Mouse (Mus musculus) C2C12 (cell line): Measurements from ENCODE around the gene Thoc5. TPM values are rescaled to one million over a fixed set of nuclear protein-coding genes. Genes with fewer than 3 reads are reported as not detected.

Experiments
- H3K27me3 ChIP-seq: one replicate; pipeline ENCODE4 v1.6.1; 2011; ENCODE audit not compliant: control insufficient read depth, insufficient read depth, insufficient read length
- H3K36me3 ChIP-seq: one replicate; pipeline ENCODE4 v1.6.1; 2011; ENCODE audit not compliant: control insufficient read depth, insufficient read depth
- H3K4me3 ChIP-seq: one replicate; pipeline ENCODE4 v1.5.1; 2011; ENCODE audit warnings: mild to moderate bottlenecking, control low read depth; ENCODE audit not compliant: poor library complexity, insufficient read depth, severe bottlenecking
- H3K79me2 ChIP-seq: one replicate; pipeline ENCODE4 v1.6.1; 2011; ENCODE audit not compliant: control insufficient read depth, insufficient read depth
- H3K79me3 ChIP-seq: one replicate; pipeline ENCODE4 v1.6.1; 2011; ENCODE audit warnings: low read depth, control low read depth
- H3ac ChIP-seq: one replicate; pipeline ENCODE3; 2011; ENCODE audit warnings: low read depth; ENCODE audit not compliant: control insufficient read depth, insufficient read length
- CEBPB ChIP-seq: IDR thresholded peaks from one replicate; pipeline ENCODE4 v1.6.1; 2011; ENCODE audit warnings: low read depth, mild to moderate bottlenecking, control low read depth, moderate library complexity
- CTCF ChIP-seq: IDR thresholded peaks from one replicate; pipeline ENCODE4 v1.5.1; 2011; ENCODE audit not compliant: control insufficient read depth, insufficient read depth, insufficient read length
- FOSL1 ChIP-seq: IDR thresholded peaks from one replicate; pipeline ENCODE4 v1.8.0; 2011; ENCODE audit warnings: mild to moderate bottlenecking, low read length; ENCODE audit not compliant: poor library complexity, insufficient read depth, severe bottlenecking
- MAX ChIP-seq: IDR thresholded peaks from one replicate; pipeline ENCODE4 v1.6.1; 2011; ENCODE audit warnings: mild to moderate bottlenecking, control low read depth
- MYOD1 ChIP-seq: IDR thresholded peaks from one replicate; pipeline ENCODE4 v1.6.1; 2011; ENCODE audit warnings: low read depth; ENCODE audit not compliant: control insufficient read depth, insufficient read length
- MYOG ChIP-seq: IDR thresholded peaks from one replicate; pipeline ENCODE4 v1.6.1; 2011; ENCODE audit not compliant: control insufficient read depth, insufficient read length; ENCODE audit errors: extremely low read depth
- USF1 ChIP-seq: IDR thresholded peaks from one replicate; pipeline ENCODE4 v1.6.1; 2011; ENCODE audit warnings: low read depth, mild to moderate bottlenecking, control low read depth, moderate library complexity
- polyA plus RNA-seq: library from polyadenylated mRNA; unstranded; fragments of >200 nt; fragmentation: generic; extraction: Trizol; gene quantifications from one replicate; pipeline ENCODE4 v1.2.1, GENCODE M21; 2012; ENCODE audit warnings: missing spikeins

The Thoc5 gene
- polyA plus RNA-seq, 1 experiment = 44.1 TPM

GRCm38 (mm10) chr11:4854181-4854580 is 40.9 kb upstream of the Thoc5 start:
- no peaks in the 10 kb centered on the region for H3K79me2 ChIP-seq

GRCm38 (mm10) chr11:4858416-4858815 is 36.7 kb upstream of the Thoc5 start:
- no peaks in the 10 kb centered on the region for H3K79me3 ChIP-seq
- H3K79me2 ChIP-seq = no peaks in the 10 kb centered on the region
- no peak for TF ChIP-seq MYOG
- no peak for TF ChIP-seq MYOD1
- TF ChIP-seq CEBPB = no peak
- TF ChIP-seq FOSL1 = no peak
- no peak for TF ChIP-seq USF1
- TF ChIP-seq MAX = no peak
- TF ChIP-seq CTCF = no peak
- no peak overlapping the region for H3K4me3 ChIP-seq
- no peaks in the 10 kb centered on the region for H3K36me3 ChIP-seq
- no peaks in the 10 kb centered on the region for H3K27me3 ChIP-seq
- no peak overlapping the region for H3ac ChIP-seq

More at GRCm38 (mm10) chr11:4854181-4854580, 40.9 kb upstream of the Thoc5 start:
- Histone ChIP-seq H3ac (no peak overlapping the region), H3K36me3 (no peaks in the 10 kb centered on the region), H3K79me3 (no peaks in the 10 kb centered on the region), H3K27me3 (no peaks in the 10 kb centered on the region), H3K4me3 (no peak overlapping the region)
- TF ChIP-seq MAX = no peak
- no peak for TF ChIP-seq CEBPB
- no peak for TF ChIP-seq MYOG
- no peak for TF ChIP-seq MYOD1
- no peak for TF ChIP-seq USF1
- no peak for TF ChIP-seq FOSL1
- no peak for TF ChIP-seq CTCF

GRCm38 (mm10) chr11:4860986-4861385 is 34.1 kb upstream of the Thoc5 start:
- Histone ChIP-seq H3K27me3 (no peaks in the 10 kb centered on the region), H3K4me3 (no peak overlapping the region), H3ac (no peak overlapping the region), H3K79me2 (no peaks in the 10 kb centered on the region), H3K79me3 (no peaks in the 10 kb centered on the region), H3K36me3 (no peaks in the 10 kb centered on the region)
- TF ChIP-seq FOSL1 (no peak), MYOD1 (no peak), CTCF (no peak), MAX (no peak), CEBPB (no peak), MYOG (no peak), USF1 (no peak)

GRCm38 (mm10) chr11:4861816-4862604 is 33.1 kb upstream of the Thoc5 start:
- Histone ChIP-seq H3K4me3 (no peak overlapping the region), H3ac (no peak overlapping the region), H3K27me3 (no peaks in the 10 kb centered on the region), H3K79me3 (no peaks in the 10 kb centered on the region), H3K79me2 (no peaks in the 10 kb centered on the region), H3K36me3 (no peaks in the 10 kb centered on the region)
- no peak for TF ChIP-seq MYOD1
- no peak for TF ChIP-seq FOSL1
- no peak for TF ChIP-seq CEBPB

GRCm38 (mm10) chr11:4862730-4863129 is 32.4 kb upstream of the Thoc5 start:
- Histone ChIP-seq H3K79me2 (no peaks in the 10 kb centered on the region), H3ac (no peak overlapping the region), H3K36me3 (no peaks in the 10 kb centered on the region), H3K79me3 (no peaks in the 10 kb centered on the region), H3K27me3 (peaks cover under 1% of the 10 kb centered on the region), H3K4me3 (no peak overlapping the region)
- no peak for TF ChIP-seq CEBPB
- TF ChIP-seq USF1 = no peak
- TF ChIP-seq FOSL1 = no peak
- TF ChIP-seq MYOD1 = no peak
- TF ChIP-seq CTCF = no peak
- no peak for TF ChIP-seq MYOG
- no peak for TF ChIP-seq MAX

- Histone ChIP-seq H3K79me3 (no peaks in the 10 kb centered on the region), H3ac (no peak overlapping the region), H3K36me3 (no peaks in the 10 kb centered on the region), H3K27me3 (peaks cover 4% of the 10 kb centered on the region), H3K4me3 (no peak overlapping the region), H3K79me2 (no peaks in the 10 kb centered on the region)
- TF ChIP-seq USF1 (no peak), CTCF (peak; percentile 39)
Observed at GRCm38 (mm10) chr11:4865645-4866251, 29.4 kb upstream of the Thoc5 start.
